Mouse (Mus musculus) heart, embryonic 14.5 days (tissue): ENCODE data around the gene Cyb561a3. TPM values are rescaled to one million over a fixed set of nuclear protein-coding genes. Genes with fewer than 3 reads are reported as not detected.

Source experiments
- ATAC-seq: fragments of 200-750 bp; cut with Nextera tagmentation; 2 replicates; pipeline ENCODE4 v1.8.0; 2017; ENCODE audit warnings: low read depth, moderate TSS enrichment; ENCODE audit not compliant: insufficient number of reproducible peaks, insufficient read depth, low FRiP score
- H3K27ac ChIP-seq, 2 experiments: fragments of 200-500 bp in 1 of 2; fragments of 300-500 bp in 1 of 2; sonication (generic) in 1 of 2; replicated peaks in 1 of 2; 2 replicates each; pipeline ENCODE4 v1.5.1; 2012 to 2014; ENCODE audit warnings: low read depth in 2 of 2, low read length in 2 of 2, control low read depth in 1 of 2, mild to moderate bottlenecking in 1 of 2, mixed read lengths in 1 of 2; ENCODE audit not compliant: control insufficient read depth in 1 of 2, insufficient read depth in 1 of 2
- H3K27me3 ChIP-seq: fragments of 300-500 bp; sonication (generic); 2 replicates; pipeline ENCODE4 v1.6.1; 2014; ENCODE audit warnings: mild to moderate bottlenecking, low read length, control low read depth; ENCODE audit not compliant: control insufficient read depth, insufficient read depth
- H3K36me3 ChIP-seq: fragments of 300-500 bp; sonication (generic); 2 replicates; pipeline ENCODE4 v1.6.1; 2014; ENCODE audit warnings: mild to moderate bottlenecking, control low read depth, low read length, mixed read lengths; ENCODE audit not compliant: control insufficient read depth, insufficient read depth
- H3K4me1 ChIP-seq, 2 experiments: fragments of 200-500 bp in 1 of 2; fragments of 300-500 bp in 1 of 2; sonication (generic) in 1 of 2; 2 replicates each; pipeline ENCODE4 v1.6.1; 2012 to 2014; ENCODE audit warnings: low read length in 2 of 2, control low read depth in 1 of 2, mixed read lengths in 1 of 2; ENCODE audit not compliant: control insufficient read depth in 2 of 2, insufficient read depth in 2 of 2
- H3K4me2 ChIP-seq: fragments of 300-500 bp; sonication (generic); 2 replicates; pipeline ENCODE4 v1.6.1; 2014; ENCODE audit warnings: mild to moderate bottlenecking, low read length
- H3K4me3 ChIP-seq, 2 experiments: fragments of 200-500 bp in 1 of 2; fragments of 300-500 bp in 1 of 2; sonication (generic) in 1 of 2; 2 replicates each; pipeline ENCODE4 v1.5.1; 2012 to 2014; ENCODE audit warnings: low read length in 2 of 2, mild to moderate bottlenecking in 2 of 2, control low read depth in 1 of 2, low read depth in 1 of 2, moderate library complexity in 1 of 2; ENCODE audit not compliant: control insufficient read depth in 1 of 2, insufficient read depth in 1 of 2
- H3K9ac ChIP-seq: fragments of 300-500 bp; sonication (generic); 2 replicates; pipeline ENCODE4 v1.6.1; 2014; ENCODE audit warnings: mild to moderate bottlenecking, low read length
- H3K9me3 ChIP-seq: fragments of 300-500 bp; sonication (generic); 2 replicates; pipeline ENCODE4 v1.6.1; 2016; ENCODE audit warnings: low read length, control low read depth; ENCODE audit not compliant: control insufficient read depth
- WGBS: fragments of 180-500 bp; shearing (Covaris S2); extraction: QIAGEN DNeasy Blood & Tissue Kit; methylation state at CpG from one replicate; pipeline ENCODE4 v1.1.7; 2014; 5-methylcytosine and 5-hydroxymethylcytosine counted together
- polyA plus RNA-seq: library from polyadenylated mRNA; unstranded; fragments of >200 nt; fragmentation: Nextera tagmentation; extraction: Ambion mirVana; gene quantifications from 2 replicates; pipeline ENCODE4 v1.2.1, GENCODE M21; 2014

Gene Cyb561a3
- polyA plus RNA-seq, 1 experiment from 2014 or later, result 19.9 TPM

- peaks cover 5 to 21% of the 10 kb centered on the region in 2 experiments for H3K4me1 ChIP-seq
- H3K4me2 ChIP-seq, result no peak overlapping the region
- no peaks in the 10 kb centered on the region for H3K27me3 ChIP-seq
- H3K36me3 ChIP-seq, result peaks cover 22% of the 10 kb centered on the region
- no peak for ATAC-seq
- WGBS, result 82% methylated on average over 3 of the region's 3 CpGs
- no peak overlapping the region for H3K4me3 ChIP-seq
- no peaks in the 10 kb centered on the region for H3K9me3 ChIP-seq
- no peak overlapping the region for H3K9ac ChIP-seq
- no peak overlapping the region for H3K27ac ChIP-seq
These were observed 3.8 kb downstream of the Cyb561a3 start for GRCm38 (mm10) chr19:10580761-10581160.

- ATAC-seq, result no peak
- no peak overlapping the region for H3K9ac ChIP-seq
- H3K36me3 ChIP-seq, result peaks cover 27% of the 10 kb centered on the region
- H3K4me1 ChIP-seq, result peaks cover 5 to 14% of the 10 kb centered on the region in 2 experiments
- WGBS, result 85% methylated on average over 6 of the region's 6 CpGs
- no peak overlapping the region for H3K27ac ChIP-seq
- no peak overlapping the region for H3K4me3 ChIP-seq
- H3K27me3 ChIP-seq, result no peaks in the 10 kb centered on the region
- no peaks in the 10 kb centered on the region for H3K9me3 ChIP-seq
- H3K4me2 ChIP-seq, result no peak overlapping the region
These were observed 5.0 kb downstream of the Cyb561a3 start for GRCm38 (mm10) chr19:10581984-10582383.

GRCm38 (mm10) chr19:10583550-10584146 lies 6.7 kb downstream of the Cyb561a3 start:
- peaks cover 2 to 5% of the 10 kb centered on the region in 2 experiments; a peak in 2 of 4 replicates for H3K4me1 ChIP-seq
- H3K36me3 ChIP-seq, result peaks cover 41% of the 10 kb centered on the region
- H3K27ac ChIP-seq, result no peak overlapping the region
- no peak overlapping the region for H3K4me3 ChIP-seq
- 38% methylated on average over 7 of the region's 7 CpGs for WGBS
- no peaks in the 10 kb centered on the region for H3K27me3 ChIP-seq
- no peaks in the 10 kb centered on the region for H3K9me3 ChIP-seq
- H3K9ac ChIP-seq, result no peak overlapping the region
- no peak for ATAC-seq
- no peak overlapping the region for H3K4me2 ChIP-seq

- WGBS, result 86% methylated on average over 8 of the region's 8 CpGs
- Histone ChIP-seq H3K4me1 (peaks cover 2 to 3% of the 10 kb centered on the region in 2 experiments; a peak in 1 of 4 replicates), H3K27ac (no peak overlapping the region), H3K27me3 (no peaks in the 10 kb centered on the region), H3K4me3 (no peak overlapping the region), H3K36me3 (peaks cover 45% of the 10 kb centered on the region), H3K4me2 (no peak overlapping the region), H3K9ac (no peak overlapping the region), H3K9me3 (no peaks in the 10 kb centered on the region)
- ATAC-seq, result no peak
These were observed 8.1 kb downstream of the Cyb561a3 start for GRCm38 (mm10) chr19:10585112-10585511.

GRCm38 (mm10) chr19:10587231-10587630 lies 10.3 kb downstream of the Cyb561a3 start:
- peaks cover 46% of the 10 kb centered on the region for H3K36me3 ChIP-seq
- H3K27me3 ChIP-seq, result no peaks in the 10 kb centered on the region
- H3K9ac ChIP-seq, result no peak overlapping the region
- H3K27ac ChIP-seq, result no peak overlapping the region
- WGBS, result 92% methylated on average over 7 of the region's 8 CpGs
- no peaks in the 10 kb centered on the region for H3K9me3 ChIP-seq
- H3K4me3 ChIP-seq, result no peak overlapping the region
- no peak for ATAC-seq
- H3K4me2 ChIP-seq, result no peak overlapping the region
- H3K4me1 ChIP-seq, result peaks cover 2 to 3% of the 10 kb centered on the region in 2 experiments; a peak in 1 of 4 replicates

- ATAC-seq, result no peak
- no peak overlapping the region for H3K27ac ChIP-seq
- 78% methylated on average over 5 of the region's 5 CpGs for WGBS
- peaks cover 60% of the 10 kb centered on the region for H3K36me3 ChIP-seq
- H3K4me2 ChIP-seq, result no peak overlapping the region
- H3K9me3 ChIP-seq, result no peaks in the 10 kb centered on the region
- H3K4me1 ChIP-seq, result no peaks in the 10 kb centered on the region
- no peak overlapping the region for H3K9ac ChIP-seq
- H3K27me3 ChIP-seq, result no peaks in the 10 kb centered on the region
- H3K4me3 ChIP-seq, result no peak overlapping the region
These were observed 12.3 kb downstream of the Cyb561a3 start for GRCm38 (mm10) chr19:10589127-10589857.

- WGBS, result 75% methylated on average over 3 of the region's 3 CpGs
- no peak for ATAC-seq
- Histone ChIP-seq H3K4me1 (no peaks in the 10 kb centered on the region), H3K4me3 (no peak overlapping the region), H3K9me3 (no peaks in the 10 kb centered on the region), H3K9ac (no peak overlapping the region), H3K4me2 (no peak overlapping the region), H3K27ac (no peak overlapping the region), H3K36me3 (peaks cover 66% of the 10 kb centered on the region), H3K27me3 (no peaks in the 10 kb centered on the region)
These were observed 13.3 kb downstream of the Cyb561a3 start for GRCm38 (mm10) chr19:10590301-10590700.
